25 mouse cellular contexts compared by ENCODE assay signal in genomic region chr13:4233135-4233534, GRCm38 (mm10). TPM values are rescaled to one million over a fixed set of nuclear protein-coding genes. Genes with fewer than 3 reads are reported as not detected.
DNase-seq lines count a peak whose midpoint lies in the region; ATAC-seq and TF ChIP-seq lines count a peak whose summit lies in the region.
"Had no signal": no experiment of that assay in that cellular context is flagged by ENCODE, and none has a peak within 500 bp of the region (broad histone marks: within the 10 kb centered on the region; RNA-seq: fewer than 3 reads in every experiment).

No protein-coding gene starts in this region.

- H3K9me3 ChIP-seq in kidney, embryonic 16.5 days (ENCODE audit: low read length), result no peaks in the 10 kb centered on the region
- no peaks in the 10 kb centered on the region for H3K9me3 ChIP-seq in lung, embryonic 15.5 days
- no peaks in the 10 kb centered on the region for H3K9me3 ChIP-seq in intestine, embryonic 16.5 days (ENCODE audit: control insufficient read depth, low read length)
- no peaks in the 10 kb centered on the region for H3K9me3 ChIP-seq in stomach, postnatal 0 days (ENCODE audit: control insufficient read depth, low read length)
- H3K9me3 ChIP-seq: embryonic facial prominence, embryonic 10.5 days; hindbrain, embryonic 15.5 days; midbrain, embryonic 15.5 days; neural tube, embryonic 12.5 days had no signal

- DNase-seq in kidney, postnatal 4 days, result no peak
- DNase-seq in lung, adult 18-20 months, result no peak
- no peak for DNase-seq in stomach, postnatal 0 days (ENCODE audit: low spot score)
- DNase-seq in adrenal gland, adult 2 months, result no peak
- DNase-seq: adrenal gland, postnatal 25 days; cerebellum, adult 9-10 months; gastrocnemius, postnatal 14 days; heart, adult 11 months; layer of hippocampus, adult 9-11 months; right cerebral cortex, postnatal 25 days; thymus, adult 2 months had no signal

- no peak for TF ChIP-seq CTCF in stomach, postnatal 0 days (IDR thresholded peaks at IDR 0.05; ENCODE audit: low read depth)

- H3K36me3 ChIP-seq in kidney, embryonic 16.5 days (ENCODE audit: insufficient read depth, low read length), result no peaks in the 10 kb centered on the region
- no peaks in the 10 kb centered on the region for H3K36me3 ChIP-seq in lung, embryonic 15.5 days
- H3K36me3 ChIP-seq in intestine, embryonic 16.5 days (ENCODE audit: control insufficient read depth, insufficient read depth, low read length), result no peaks in the 10 kb centered on the region
- no peaks in the 10 kb centered on the region for H3K36me3 ChIP-seq in stomach, postnatal 0 days (ENCODE audit: control insufficient read depth, insufficient read depth, low read length)
- H3K36me3 ChIP-seq: embryonic facial prominence, embryonic 10.5 days; hindbrain, embryonic 15.5 days; midbrain, embryonic 15.5 days; neural tube, embryonic 12.5 days had no signal

- WGBS in kidney, embryonic 16.5 days, result 70% methylated on average over 1 of the region's 1 CpGs
- WGBS in lung, embryonic 15.5 days, result 41% methylated on average over 1 of the region's 1 CpGs
- WGBS in intestine, embryonic 16.5 days, result 54% methylated on average over 1 of the region's 1 CpGs
- 38% methylated on average over 1 of the region's 1 CpGs for WGBS in stomach, postnatal 0 days

- H3K4me3 ChIP-seq in kidney, embryonic 16.5 days (ENCODE audit: low read length), result no peak overlapping the region
- no peak overlapping the region for H3K4me3 ChIP-seq in lung, embryonic 15.5 days
- H3K4me3 ChIP-seq in intestine, embryonic 16.5 days (ENCODE audit: low read length), result no peak overlapping the region
- H3K4me3 ChIP-seq in stomach, postnatal 0 days (ENCODE audit: low read depth, low read length), result no peak overlapping the region
- H3K4me3 ChIP-seq: embryonic facial prominence, embryonic 10.5 days; hindbrain, embryonic 15.5 days; midbrain, embryonic 15.5 days; neural tube, embryonic 12.5 days had no signal

- peak overlapping the region; percentile 68 for H3K27ac ChIP-seq in kidney, embryonic 16.5 days (ENCODE audit: low read length)
- peak overlapping the region; percentile 53 for H3K27ac ChIP-seq in lung, embryonic 15.5 days
- H3K27ac ChIP-seq in intestine, embryonic 16.5 days (ENCODE audit: low read length), result peak overlapping the region; percentile 63
- H3K27ac ChIP-seq in stomach, postnatal 0 days (replicated peaks), result no peak overlapping the region
- H3K27ac ChIP-seq: embryonic facial prominence, embryonic 10.5 days; hindbrain, embryonic 15.5 days; macrophage; midbrain, embryonic 15.5 days; neural tube, embryonic 12.5 days had no signal

- TF ChIP-seq EP300 in stomach, postnatal 0 days (optimal IDR thresholded peaks at IDR 0.05), result no peak

- H3K27me3 ChIP-seq in kidney, embryonic 16.5 days (ENCODE audit: insufficient read depth, low read length), result no peaks in the 10 kb centered on the region
- no peaks in the 10 kb centered on the region for H3K27me3 ChIP-seq in lung, embryonic 15.5 days
- H3K27me3 ChIP-seq in intestine, embryonic 16.5 days (replicated peaks; ENCODE audit: control insufficient read depth, insufficient read depth, low read length), result no peaks in the 10 kb centered on the region
- no peaks in the 10 kb centered on the region for H3K27me3 ChIP-seq in stomach, postnatal 0 days (ENCODE audit: control insufficient read depth, insufficient read depth, low read length)
- H3K27me3 ChIP-seq: hindbrain, embryonic 15.5 days; midbrain, embryonic 15.5 days; neural tube, embryonic 12.5 days had no signal

- H3K4me1 ChIP-seq in kidney, embryonic 16.5 days (ENCODE audit: insufficient read depth, low read length), result 0 out of 2 replicates have a peak, but pooled peaks cover 3% of the 10 kb centered on the region
- no peaks in the 10 kb centered on the region for H3K4me1 ChIP-seq in lung, embryonic 15.5 days
- no peaks in the 10 kb centered on the region; the same call in 1 of the 2 replicates for H3K4me1 ChIP-seq in intestine, embryonic 16.5 days (ENCODE audit: control insufficient read depth, insufficient read depth, low read length)
- H3K4me1 ChIP-seq in stomach, postnatal 0 days (replicated peaks; ENCODE audit: control insufficient read depth, insufficient read depth), result no peaks in the 10 kb centered on the region
- H3K4me1 ChIP-seq: embryonic facial prominence, embryonic 10.5 days; hindbrain, embryonic 15.5 days; midbrain, embryonic 15.5 days; neural tube, embryonic 12.5 days had no signal

- no peak overlapping the region for H3K4me2 ChIP-seq in kidney, embryonic 16.5 days (replicated peaks; ENCODE audit: low read depth, low read length)
- no peak overlapping the region for H3K4me2 ChIP-seq in lung, embryonic 15.5 days
- H3K4me2 ChIP-seq in intestine, embryonic 16.5 days (ENCODE audit: low read depth, low read length), result no peak overlapping the region
- no peak overlapping the region for H3K4me2 ChIP-seq in stomach, postnatal 0 days (replicated peaks; ENCODE audit: low read depth)
- H3K4me2 ChIP-seq: heart, embryonic 11.5 days; hindbrain, embryonic 15.5 days; midbrain, embryonic 15.5 days; neural tube, embryonic 12.5 days had no signal

- H3K9ac ChIP-seq in kidney, embryonic 16.5 days (replicated peaks; ENCODE audit: low read length), result no peak overlapping the region
- H3K9ac ChIP-seq in lung, embryonic 15.5 days, result no peak overlapping the region
- H3K9ac ChIP-seq in intestine, embryonic 16.5 days (ENCODE audit: low read depth, low read length), result no peak overlapping the region
- no peak overlapping the region for H3K9ac ChIP-seq in stomach, postnatal 0 days (ENCODE audit: low read length)
- H3K9ac ChIP-seq: hindbrain, embryonic 15.5 days; midbrain, embryonic 15.5 days; neural tube, embryonic 12.5 days had no signal

- peak; percentile 44 for ATAC-seq in kidney, embryonic 16.5 days (ENCODE audit: low FRiP score, low TSS enrichment)
- ATAC-seq in lung, embryonic 15.5 days (ENCODE audit: borderline replicate concordance, extremely low read depth, low FRiP score, low TSS enrichment), result no peak
- no peak; the same call in 1 of the 2 replicates for ATAC-seq in intestine, embryonic 16.5 days
- ATAC-seq in stomach, postnatal 0 days (ENCODE audit: low FRiP score, low TSS enrichment), result peak; percentile 38; the same call in 1 of the 2 replicates
- ATAC-seq: CD4-positive, CD25-positive, alpha-beta regulatory T cell, adult 4 months; forebrain, embryonic 16.5 days; midbrain, embryonic 15.5 days had no signal

RNA-seq across cellular contexts. Expression of gene Akr1c19, which starts 4.6 kb away (rescaled TPM):
- 50.5 and 52.9 TPM in 2 replicates for polyA plus RNA-seq in kidney, embryonic 16.5 days (2015; fragmentation: Nextera tagmentation; extraction: Ambion mirVana)
- polyA plus RNA-seq in lung, embryonic 15.5 days (2015; fragmentation: Nextera tagmentation; extraction: Ambion mirVana), result 10.3 and 11.7 TPM in 2 replicates
- polyA plus RNA-seq in intestine, embryonic 16.5 days (2015; fragmentation: Nextera tagmentation; extraction: Ambion mirVana), result 611 and 704 TPM in 2 replicates
- 65.8 and 72.8 TPM in 2 replicates for polyA plus RNA-seq in stomach, postnatal 0 days (2015; fragmentation: Nextera tagmentation; extraction: Ambion mirVana)
- under 1 TPM; 0.69 TPM for total RNA-seq in adrenal gland, adult 2 months (2021)
- not detected in 2 replicates for polyA plus RNA-seq in adrenal gland, adult 2 months (2012; rRNA removed)
- total RNA-seq: common myeloid progenitor, adult 5-6 weeks; left cerebral cortex, postnatal 25 days had no signal
- polyA plus RNA-seq: CD4-positive, CD25-positive, alpha-beta regulatory T cell, adult 4 months; macrophage had no signal

RNA-seq across cellular contexts. Expression of gene Akr1c13, which starts 42.2 kb away (rescaled TPM):
- 5.6 and 5.8 TPM in 2 replicates for polyA plus RNA-seq in kidney, embryonic 16.5 days (2015; fragmentation: Nextera tagmentation; extraction: Ambion mirVana)
- polyA plus RNA-seq in lung, embryonic 15.5 days (2015; fragmentation: Nextera tagmentation; extraction: Ambion mirVana), result 6.5 and 13.7 TPM in 2 replicates
- 496 and 608 TPM in 2 replicates for polyA plus RNA-seq in intestine, embryonic 16.5 days (2015; fragmentation: Nextera tagmentation; extraction: Ambion mirVana)
- polyA plus RNA-seq in stomach, postnatal 0 days (2015; fragmentation: Nextera tagmentation; extraction: Ambion mirVana), result 98.4 and 105 TPM in 2 replicates
- total RNA-seq in adrenal gland, adult 2 months (2021), result 10 to 100 TPM in 1 of 2 experiments, 1 to 10 TPM in 1; 6.5 to 25.1 TPM
- polyA plus RNA-seq in adrenal gland, adult 2 months (2012; rRNA removed), result 3.0 and 3.4 TPM in 2 replicates

RNA-seq across cellular contexts. Expression of gene Akr1c12, which starts 46.1 kb away (rescaled TPM):
- polyA plus RNA-seq in kidney, embryonic 16.5 days (2015; fragmentation: Nextera tagmentation; extraction: Ambion mirVana), result 3.2 and 3.5 TPM in 2 replicates
- 0.73 and 2.7 TPM in 2 replicates for polyA plus RNA-seq in lung, embryonic 15.5 days (2015; fragmentation: Nextera tagmentation; extraction: Ambion mirVana)
- polyA plus RNA-seq in intestine, embryonic 16.5 days (2015; fragmentation: Nextera tagmentation; extraction: Ambion mirVana), result 151 and 173 TPM in 2 replicates
- 76.1 and 81.8 TPM in 2 replicates for polyA plus RNA-seq in stomach, postnatal 0 days (2015; fragmentation: Nextera tagmentation; extraction: Ambion mirVana)
- under 1 TPM; 0.38 to 0.61 TPM for total RNA-seq in adrenal gland, adult 2 months (2021)
- polyA plus RNA-seq in adrenal gland, adult 2 months (2012; rRNA removed), result not detected in 2 replicates
- total RNA-seq: adrenal gland, postnatal 25 days; gastrocnemius, postnatal 14 days; left cerebral cortex, adult 18-20 months; left cerebral cortex, postnatal 25 days had no signal
- polyA plus RNA-seq: forebrain, embryonic 16.5 days; neural tube, embryonic 12.5 days had no signal

Comparison
In these comparisons a context has a peak if more than half of its experiments do, and no peak if none do; other contexts are left out.
1. ATAC-seq: peak in kidney, embryonic 16.5 days (single experiment) and stomach, postnatal 0 days (single experiment); none in lung, embryonic 15.5 days (single experiment) and intestine, embryonic 16.5 days (single experiment).
2. RNA of gene Akr1c19, which starts 4.6 kb away (polyA plus RNA-seq): 611 to 704 TPM in intestine, embryonic 16.5 days, 65.8 to 72.8 TPM in stomach, postnatal 0 days, 50.5 to 52.9 TPM in kidney, embryonic 16.5 days and 10.3 to 11.7 TPM in lung, embryonic 15.5 days; not detected in adrenal gland, adult 2 months; every median in the first group is over 10 times any median in the second.
3. RNA of gene Akr1c12, which starts 46.1 kb away (polyA plus RNA-seq): 151 to 173 TPM in intestine, embryonic 16.5 days and 76.1 to 81.8 TPM in stomach, postnatal 0 days; 3.2 to 3.5 TPM in kidney, embryonic 16.5 days, 0.73 to 2.7 TPM in lung, embryonic 15.5 days and not detected in adrenal gland, adult 2 months; every median in the first group is over 10 times any median in the second.